Mouse (Mus musculus) MEL (cell line): ENCODE results near the gene P2rx3. TPM values are rescaled to one million over a fixed set of nuclear protein-coding genes. Genes with fewer than 3 reads are reported as not detected.

ENCODE experiments used
- DNase-seq: peaks from one replicate; pipeline ENCODE4 v3.0.0; 2011; ENCODE audit warnings: low read depth, low spot score
- H3K27ac ChIP-seq: 2 replicates; pipeline ENCODE4 v1.5.1; 2012; ENCODE audit warnings: low read depth, mild to moderate bottlenecking, control low read depth, low read length, moderate library complexity; ENCODE audit not compliant: control insufficient read depth
- H3K27me3 ChIP-seq, 2 experiments: fragments of 150-350 bp in 1 of 2; sonication (generic) in 1 of 2; 2 replicates each; pipeline ENCODE4 v1.6.1; 2012; ENCODE audit warnings: low read length in 2 of 2, mild to moderate bottlenecking in 2 of 2, improper control_type of control experiment in 1 of 2, moderate library complexity in 1 of 2; ENCODE audit not compliant: insufficient read depth in 2 of 2, control insufficient read depth in 1 of 2
- H3K36me3 ChIP-seq, 2 experiments: 2 replicates each; pipeline ENCODE4 v1.6.1; 2012 to 2014; ENCODE audit warnings: low read length in 2 of 2, improper control_type of control experiment in 1 of 2, inconsistent platforms in 1 of 2, mild to moderate bottlenecking in 1 of 2; ENCODE audit not compliant: insufficient read depth in 2 of 2, control insufficient read depth in 1 of 2
- H3K4me1 ChIP-seq, 2 experiments: fragments of 150-350 bp in 1 of 2; sonication (generic) in 1 of 2; 2 replicates each; pipeline ENCODE4 v1.6.1; 2012; ENCODE audit warnings: low read length in 2 of 2, improper control_type of control experiment in 1 of 2, mild to moderate bottlenecking in 1 of 2; ENCODE audit not compliant: insufficient read depth in 2 of 2, control insufficient read depth in 1 of 2
- H3K4me3 ChIP-seq, 2 experiments: fragments of 150-350 bp in 1 of 2; sonication (generic) in 1 of 2; 2 replicates each; pipeline ENCODE4 v1.5.1; 2012; ENCODE audit warnings: low read depth in 2 of 2, low read length in 2 of 2, mild to moderate bottlenecking in 2 of 2, moderate library complexity in 2 of 2, control low read depth in 1 of 2, improper control_type of control experiment in 1 of 2; ENCODE audit not compliant: control insufficient read depth in 1 of 2, insufficient read depth in 1 of 2
- H3K79me2 ChIP-seq: 2 replicates; pipeline ENCODE4 v1.6.1; 2012; ENCODE audit warnings: mild to moderate bottlenecking, low read length, moderate library complexity; ENCODE audit not compliant: control insufficient read depth, poor library complexity, insufficient read depth
- H3K9ac ChIP-seq: 2 replicates; pipeline ENCODE4 v1.6.1; 2012; ENCODE audit warnings: low read depth, mild to moderate bottlenecking, control low read depth, low read length, moderate library complexity; ENCODE audit not compliant: control insufficient read depth, poor library complexity, severe bottlenecking
- H3K9me3 ChIP-seq: fragments of 150-350 bp; sonication (generic); replicated peaks from 2 replicates; pipeline ENCODE4 v1.6.1; 2012; ENCODE audit warnings: mild to moderate bottlenecking, low read length, improper control_type of control experiment, moderate library complexity; ENCODE audit not compliant: insufficient read depth
- BHLHE40 ChIP-seq: IDR thresholded peaks from 2 replicates; pipeline ENCODE4 v1.6.1; 2012; ENCODE audit warnings: low read depth, mild to moderate bottlenecking, inconsistent platforms, low read length, improper control_type of control experiment, borderline replicate concordance
- CHD1 ChIP-seq: IDR thresholded peaks from 2 replicates; pipeline ENCODE4 v1.6.1; 2012; ENCODE audit warnings: low read depth, mild to moderate bottlenecking, inconsistent platforms, low read length, improper control_type of control experiment
- CHD2 ChIP-seq: IDR thresholded peaks from 2 replicates; pipeline ENCODE4 v1.6.1; 2011; ENCODE audit warnings: low read length, improper control_type of control experiment
- E2F4 ChIP-seq: IDR thresholded peaks from 2 replicates; pipeline ENCODE4 v1.6.1; 2011; ENCODE audit warnings: low read depth, low read length, improper control_type of control experiment, borderline replicate concordance
- EP300 ChIP-seq, 2 experiments: IDR thresholded peaks; 2 replicates each; pipeline ENCODE4 v1.6.1; 2011; ENCODE audit warnings: improper control_type of control experiment in 2 of 2, low read length in 2 of 2, low read depth in 1 of 2, mild to moderate bottlenecking in 1 of 2
- ETS1 ChIP-seq: IDR thresholded peaks from 2 replicates; pipeline ENCODE4 v1.6.1; 2012; ENCODE audit warnings: low read depth, mild to moderate bottlenecking, inconsistent platforms, low read length, improper control_type of control experiment, moderate library complexity
- GABPA ChIP-seq: IDR thresholded peaks from 2 replicates; pipeline ENCODE4 v1.6.1; 2012; ENCODE audit warnings: low read depth, mild to moderate bottlenecking, inconsistent platforms, low read length, improper control_type of control experiment, moderate library complexity
- KAT2A ChIP-seq: conservative IDR thresholded peaks from 2 replicates; pipeline ENCODE4 v1.6.1; 2012; ENCODE audit warnings: low read depth, low read length, improper control_type of control experiment, inconsistent platforms
- MAX ChIP-seq: IDR thresholded peaks from 2 replicates; pipeline ENCODE4 v1.6.1; 2011; ENCODE audit warnings: low read length, improper control_type of control experiment
- MAZ ChIP-seq: IDR thresholded peaks from 2 replicates; pipeline ENCODE4 v1.6.1; 2012; ENCODE audit warnings: low read depth, mild to moderate bottlenecking, inconsistent platforms, low read length, improper control_type of control experiment
- MYB ChIP-seq: IDR thresholded peaks from 2 replicates; pipeline ENCODE4 v1.6.1; 2011; ENCODE audit warnings: mild to moderate bottlenecking, low read depth, low read length, improper control_type of control experiment
- MYC ChIP-seq: IDR thresholded peaks from 2 replicates; pipeline ENCODE4 v1.6.1; 2011; ENCODE audit warnings: low read depth, mild to moderate bottlenecking, low read length, improper control_type of control experiment, moderate library complexity
- NRF1 ChIP-seq: IDR thresholded peaks from 2 replicates; pipeline ENCODE4 v1.6.1; 2014; ENCODE audit warnings: low read depth, mild to moderate bottlenecking, inconsistent platforms, low read length, improper control_type of control experiment, moderate library complexity; ENCODE audit not compliant: poor library complexity, insufficient read depth, severe bottlenecking
- POLR2AphosphoS2 ChIP-seq: IDR thresholded peaks from 2 replicates; pipeline ENCODE4 v1.6.1; 2011; ENCODE audit warnings: low read length, improper control_type of control experiment
- POLR2AphosphoS5 ChIP-seq: IDR thresholded peaks from 2 replicates; pipeline ENCODE4 v1.6.1; 2012; ENCODE audit warnings: low read depth, borderline replicate concordance, mild to moderate bottlenecking, inconsistent platforms, low read length, moderate library complexity, mixed read lengths
- RCOR1 ChIP-seq: IDR thresholded peaks from 2 replicates; pipeline ENCODE4 v1.6.1; 2012; ENCODE audit warnings: low read depth, mild to moderate bottlenecking, inconsistent platforms, low read length, improper control_type of control experiment
- TBP ChIP-seq: IDR thresholded peaks from 2 replicates; pipeline ENCODE4 v1.8.0; 2011; ENCODE audit warnings: low read depth, low read length, improper control_type of control experiment
- UBTF ChIP-seq: IDR thresholded peaks from 2 replicates; pipeline ENCODE4 v1.6.1; 2012; ENCODE audit warnings: low read depth, mild to moderate bottlenecking, inconsistent platforms, low read length, improper control_type of control experiment, moderate library complexity, borderline replicate concordance; ENCODE audit not compliant: insufficient read depth
- USF2 ChIP-seq, 2 experiments: IDR thresholded peaks; 2 replicates each; pipeline ENCODE4 v1.6.1; 2011 to 2012; ENCODE audit warnings: improper control_type of control experiment in 2 of 2, low read length in 2 of 2, borderline replicate concordance in 1 of 2, inconsistent platforms in 1 of 2, low read depth in 1 of 2, mild to moderate bottlenecking in 1 of 2; ENCODE audit not compliant: insufficient read depth in 1 of 2
- ZC3H11A ChIP-seq: IDR thresholded peaks from 2 replicates; pipeline ENCODE4 v1.6.1; 2012; ENCODE audit warnings: low read depth, mild to moderate bottlenecking, inconsistent platforms, low read length, improper control_type of control experiment
- ZKSCAN1 ChIP-seq: IDR thresholded peaks from 2 replicates; pipeline ENCODE4 v1.6.1; 2012; ENCODE audit warnings: low read depth, mild to moderate bottlenecking, inconsistent platforms, low read length, improper control_type of control experiment, moderate library complexity
- polyA plus RNA-seq, 2 experiments: library from polyadenylated mRNA; stranded (reverse) in 1 of 2; unstranded in 1 of 2; fragments of >175 nt in 1 of 2; fragments of >200 nt in 1 of 2; gene quantifications; 2 replicates each; pipeline versions ENCODE4 v1.2.1 to v1.2.4; 2012; ENCODE audit warnings: low replicate concordance in 2 of 2, low read depth in 1 of 2; ENCODE audit not compliant: insufficient read length in 2 of 2, insufficient read depth in 1 of 2, missing spikeins in 1 of 2
- total RNA-seq: library from RNA; depleted of rRNA; stranded (reverse); fragments of 300-350 nt; gene quantifications from 2 replicates; pipeline ENCODE4 v1.2.3, GENCODE M21; 2012; rRNA removed

P2rx3 gene
- total and polyA plus RNA-seq, 3 experiments = 0.36 TPM; not detected in 2

DNA sequence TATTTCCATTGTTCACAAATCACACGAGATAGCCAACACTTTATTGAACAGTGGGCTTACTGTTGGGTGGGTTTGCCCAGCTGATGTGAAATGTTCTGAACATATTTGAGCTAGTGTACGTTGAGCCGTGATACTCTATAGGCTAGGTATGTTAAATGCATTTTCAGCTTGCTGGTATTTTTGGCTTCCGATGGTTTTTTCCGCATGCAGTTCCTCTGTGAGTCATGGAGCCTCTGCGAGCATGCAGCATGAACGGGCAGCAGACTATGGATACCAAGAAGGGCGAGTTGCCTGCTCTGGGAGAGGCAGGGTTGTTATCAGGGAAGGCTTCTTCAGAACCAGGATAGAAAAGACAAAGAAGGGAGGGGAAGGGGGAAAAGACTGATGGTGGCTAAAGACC is 86.2 kb downstream of the P2rx3 start:
- Histone ChIP-seq H3K36me3 (peaks cover 0 to 39% of the 10 kb centered on the region in 2 experiments; a peak in 3 of 4 replicates), H3K79me2 (no peaks in the 10 kb centered on the region; the same call in 1 of the 2 replicates), H3K4me3 (no peak overlapping the region), H3K9ac (no peak overlapping the region), H3K27ac (no peak overlapping the region), H3K9me3 (no peaks in the 10 kb centered on the region), H3K4me1 (no peaks in the 10 kb centered on the region), H3K27me3 (no peaks in the 10 kb centered on the region)
- no peak for DNase-seq
- TF ChIP-seq CHD1 (no peak), ZC3H11A (no peak), BHLHE40 (no peak), KAT2A (no peak), MYB (no peak), ZKSCAN1 (no peak), UBTF (no peak), USF2 (IDR thresholded peaks at IDR 0.05; ENCODE audit: borderline replicate concordance in 1 of 2, insufficient read depth in 1 of 2, low read depth in 1 of 2, low read length in 2 of 2) (no peak), POLR2AphosphoS2 (no peak), MYC (no peak), ETS1 (no peak), E2F4 (no peak), RCOR1 (no peak), GABPA (no peak), MAZ (no peak), EP300 (IDR thresholded peaks at IDR 0.05; ENCODE audit: low read depth in 1 of 2, low read length in 2 of 2) (no peak)

DNA sequence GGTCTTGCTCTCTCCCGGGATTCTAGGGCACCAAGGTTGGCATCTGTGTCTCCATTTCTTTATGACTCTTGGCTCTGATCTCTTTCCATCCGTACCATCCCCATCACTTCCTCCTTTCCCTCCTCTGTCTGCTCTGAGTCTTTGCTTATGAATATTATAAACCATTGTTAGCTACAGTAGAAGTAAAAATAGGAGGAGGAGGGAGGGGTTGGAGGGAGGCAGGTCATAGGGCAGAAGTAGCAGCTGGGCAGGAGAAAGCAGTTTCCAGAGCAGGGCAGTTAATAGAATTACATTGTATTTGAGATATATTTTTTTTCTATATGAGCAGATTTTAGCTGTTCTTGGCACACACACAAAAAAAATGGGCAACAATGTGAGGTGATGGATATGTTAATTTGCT is 88.5 kb downstream of the P2rx3 start:
- H3K9me3 ChIP-seq = no peaks in the 10 kb centered on the region
- no peak overlapping the region for H3K27ac ChIP-seq
- no peak for DNase-seq
- H3K79me2 ChIP-seq = no peaks in the 10 kb centered on the region; the same call in 1 of the 2 replicates
- TF ChIP-seq CHD2 (no peak), NRF1 (no peak), CHD1 (no peak), POLR2AphosphoS5 (no peak), ZC3H11A (no peak), MYB (no peak), GABPA (no peak), TBP (no peak), MAX (no peak)
- TF ChIP-seq, all 39 proteins: peak for 0
- Histone ChIP-seq H3K4me1 (no peaks in the 10 kb centered on the region), H3K9ac (no peak overlapping the region), H3K36me3 (peaks cover 0 to 46% of the 10 kb centered on the region in 2 experiments; a peak in 3 of 4 replicates), H3K4me3 (no peak overlapping the region), H3K27me3 (no peaks in the 10 kb centered on the region)

Other genes starting within 250 kb of the P2rx3 start
- 8.8 and 17.5 TPM in 2 replicates for gene Ube2l6, start 238.6 kb downstream of the P2rx3 start, total RNA-seq
- gene Ube2l6, start 238.6 kb downstream of the P2rx3 start, polyA plus RNA-seq = 10 to 100 TPM in 1 of 2 experiments, not detected in 1; 37.0 TPM
- gene Smtnl1, start 214.8 kb downstream of the P2rx3 start, total RNA-seq = not detected in 2 replicates
- gene Smtnl1, start 214.8 kb downstream of the P2rx3 start, polyA plus RNA-seq = not detected
- 165 and 193 TPM in 2 replicates for gene Timm10, start 210.5 kb downstream of the P2rx3 start, total RNA-seq
- gene Timm10, start 210.5 kb downstream of the P2rx3 start, polyA plus RNA-seq = 100 to 1,000 TPM in 1 of 2 experiments, not detected in 1; 129 TPM
- 93.3 and 131 TPM in 2 replicates for gene Slc43a1, start 198.6 kb downstream of the P2rx3 start, total RNA-seq
- 100 to 1,000 TPM in 1 of 2 experiments, 10 to 100 TPM in 1; 69.8 to 108 TPM for gene Slc43a1, start 198.6 kb downstream of the P2rx3 start, polyA plus RNA-seq
- 0.12 TPM in 1 of 2 replicates, not detected in the other for gene Rtn4rl2, start 150.8 kb downstream of the P2rx3 start, total RNA-seq
- 1 to 10 TPM in 1 of 2 experiments, not detected in 1; 1.1 TPM for gene Rtn4rl2, start 150.8 kb downstream of the P2rx3 start, polyA plus RNA-seq
- gene Slc43a3, start 100.9 kb downstream of the P2rx3 start, total RNA-seq = 82.5 and 91.5 TPM in 2 replicates
- 10 to 100 TPM in 1 of 2 experiments, not detected in 1; 90.6 TPM for gene Slc43a3, start 100.9 kb downstream of the P2rx3 start, polyA plus RNA-seq
- gene Prg2, start 57.0 kb downstream of the P2rx3 start, total RNA-seq = 0.42 TPM in 1 of 2 replicates, not detected in the other
- under 1 TPM in 1 of 2 experiments, not detected in 1; 0.17 TPM for gene Prg2, start 57.0 kb downstream of the P2rx3 start, polyA plus RNA-seq
- gene Prg3, start 49.2 kb downstream of the P2rx3 start, total RNA-seq = not detected in 2 replicates
- not detected for gene Prg3, start 49.2 kb downstream of the P2rx3 start, polyA plus RNA-seq
- 239 and 256 TPM in 2 replicates for gene Ssrp1, start 228 bp downstream of the P2rx3 start, total RNA-seq
- 100 to 1,000 TPM; 420 to 875 TPM for gene Ssrp1, start 228 bp downstream of the P2rx3 start, polyA plus RNA-seq
- 5.5 and 5.9 TPM in 2 replicates for gene Tnks1bp1, start 10.6 kb upstream of the P2rx3 start, total RNA-seq
- 1 to 10 TPM in 1 of 2 experiments, not detected in 1; 9.9 TPM for gene Tnks1bp1, start 10.6 kb upstream of the P2rx3 start, polyA plus RNA-seq
- gene Aplnr, start 98.8 kb upstream of the P2rx3 start, total RNA-seq = not detected in 2 replicates
- gene Aplnr, start 98.8 kb upstream of the P2rx3 start, polyA plus RNA-seq = not detected
- not detected in 2 replicates for gene Lrrc55, start 159.7 kb upstream of the P2rx3 start, total RNA-seq
- gene Lrrc55, start 159.7 kb upstream of the P2rx3 start, polyA plus RNA-seq = not detected